Mouse (Mus musculus) gastrocnemius, adult 2 months (tissue): ENCODE data around the gene Cpne6. TPM values are rescaled to one million over a fixed set of nuclear protein-coding genes. Genes with fewer than 3 reads are reported as not detected.
A peak's percentile ranks its signal among the peaks of the same experiment; 100 is the strongest.

ENCODE experiments used
- DNase-seq: peaks from one replicate; pipeline ENCODE4 v3.0.0; 2022
- H3K27ac ChIP-seq: fragments of 200-600 bp; 2 replicates; pipeline ENCODE4 v1.8.1; 2022; ENCODE audit warnings: mild to moderate bottlenecking
- H3K4me3 ChIP-seq: fragments of 200-600 bp; 2 replicates; pipeline ENCODE4 v1.8.1; 2022; ENCODE audit warnings: mild to moderate bottlenecking, moderate library complexity
- CTCF ChIP-seq: fragments of 200-600 bp; IDR thresholded peaks from 2 replicates; pipeline ENCODE4 v1.8.1; 2022; ENCODE audit warnings: antibody characterized with exemption, mild to moderate bottlenecking, moderate library complexity
- intact Hi-C: fragments of 180-260 bp; cut with DNase I; formaldehyde crosslinking; loops from one replicate; pipeline ENCODE4 v1.15.1; 2025
- long read RNA-seq, 2 experiments: library from polyadenylated mRNA; stranded (forward); transcript quantifications; one replicate each; pipeline ENCODE4 v2.0.0; 2021
- total RNA-seq, 2 experiments: library from RNA; stranded (reverse); gene quantifications; 2 replicates each; pipeline ENCODE4 v1.2.3; 2021

Cpne6 gene
- not detected for total RNA-seq
- long read RNA-seq, experiment 1, result 0 reads
- long read RNA-seq, experiment 2, result 0 reads

GRCm38 (mm10) chr14:55510125-55510731 is at the start of gene Cpne6:
Cpne6 (plus strand) TSS chr14:55510445.
- TF ChIP-seq CTCF, result no peak
- Histone ChIP-seq H3K27ac (no peak within 1 kb of the TSS), H3K4me3 (no peak within 1 kb of the TSS)
- intact Hi-C loops, result no loop called here
- DNase-seq, result no peak

GRCm38 (mm10) chr14:55461757-55462156 is 48.5 kb upstream of the Cpne6 start:
- Histone ChIP-seq H3K4me3 (no peak overlapping the region), H3K27ac (no peak overlapping the region)
- intact Hi-C loops, result no loop called here
- DNase-seq, result no peak
- TF ChIP-seq CTCF, result no peak

DNA sequence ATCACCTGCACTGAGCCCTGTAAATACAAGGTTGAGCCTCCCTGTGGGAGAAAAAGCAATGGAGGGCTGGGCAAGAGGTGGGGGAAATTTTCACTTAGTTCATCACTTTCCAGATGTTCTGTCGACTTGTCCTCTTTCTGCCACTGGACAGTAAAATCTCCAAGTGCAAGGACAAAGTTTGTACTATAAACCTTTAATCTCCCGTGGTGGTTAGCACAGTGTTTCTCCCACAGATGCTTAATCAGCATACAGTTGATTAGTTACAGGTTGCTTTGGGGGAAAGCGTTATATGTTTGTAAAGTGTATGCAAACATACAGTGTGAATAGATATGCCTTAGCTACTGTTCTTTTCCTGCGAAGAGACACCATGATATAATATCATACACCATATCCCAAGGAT is 43.8 kb upstream of the Cpne6 start:
- H3K4me3 ChIP-seq, result no peak overlapping the region
- no peak for DNase-seq
- H3K27ac ChIP-seq, result no peak overlapping the region
- TF ChIP-seq CTCF, result no peak
- intact Hi-C loops, result no loop called here

GRCm38 (mm10) chr14:55467108-55467507 is 43.1 kb upstream of the Cpne6 start:
- Histone ChIP-seq H3K4me3 (no peak overlapping the region), H3K27ac (no peak overlapping the region)
- TF ChIP-seq CTCF, result no peak
- no peak for DNase-seq
- intact Hi-C loops, result no loop called here

DNA sequence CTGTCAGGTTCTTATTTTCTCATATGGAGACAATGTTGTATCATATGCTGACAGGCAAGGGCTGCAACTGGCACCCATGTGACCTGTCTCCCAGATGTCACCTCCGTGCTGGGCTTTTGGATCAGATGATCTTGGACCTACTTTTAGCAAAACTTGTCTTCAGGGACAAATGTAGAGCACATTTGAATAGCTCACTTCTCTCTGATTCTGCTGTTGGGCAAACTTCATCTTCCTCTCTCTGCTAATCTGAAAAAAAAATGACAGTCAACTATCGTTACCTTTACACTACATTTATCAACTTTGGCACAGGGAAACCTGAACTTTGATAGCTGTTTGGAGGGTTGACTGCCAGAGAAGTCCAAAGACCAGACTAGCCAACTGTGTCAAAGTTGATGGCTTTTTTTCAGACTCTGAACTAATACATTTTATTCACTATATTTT is 41.9 kb upstream of the Cpne6 start:
- DNase-seq, result no peak
- Histone ChIP-seq H3K4me3 (no peak overlapping the region), H3K27ac (peak overlapping the region; percentile 62; the same call in 1 of the 2 replicates)
- intact Hi-C loops, result no loop called here
- TF ChIP-seq CTCF, result no peak

GRCm38 (mm10) chr14:55469041-55469440 is 41.2 kb upstream of the Cpne6 start:
- Histone ChIP-seq H3K4me3 (no peak overlapping the region), H3K27ac (peak overlapping the region; percentile 62)
- no peak for DNase-seq
- TF ChIP-seq CTCF, result no peak
- intact Hi-C loops, result no loop called here

GRCm38 (mm10) chr14:55469821-55470220 is 40.4 kb upstream of the Cpne6 start:
- intact Hi-C loops, result no loop called here
- no peak for TF ChIP-seq CTCF
- Histone ChIP-seq H3K4me3 (no peak overlapping the region), H3K27ac (peak overlapping the region; percentile 62)
- no peak for DNase-seq

DNA sequence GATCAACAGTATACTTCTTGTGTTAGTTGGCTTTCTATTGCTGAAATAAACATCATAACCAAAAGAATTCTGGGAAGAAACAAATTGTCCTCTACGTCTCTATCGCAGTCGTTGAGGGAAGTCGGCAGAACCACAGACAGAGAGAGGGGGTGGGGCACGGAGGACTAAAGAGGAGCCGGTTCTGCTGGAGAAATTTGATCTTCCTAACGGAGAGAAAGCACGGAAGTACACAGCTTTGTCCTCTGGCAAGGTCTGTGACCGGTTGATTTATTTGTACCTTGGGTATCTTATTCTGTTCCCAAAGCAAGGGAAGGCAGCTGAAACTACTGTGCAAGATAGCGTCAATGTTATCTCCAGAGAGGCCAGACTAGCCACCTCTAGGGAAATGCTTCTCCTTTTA is 39.4 kb upstream of the Cpne6 start:
- no peak for TF ChIP-seq CTCF
- Histone ChIP-seq H3K4me3 (no peak overlapping the region), H3K27ac (peak overlapping the region; percentile 51)
- intact Hi-C loops, result no loop called here
- DNase-seq, result no peak

- DNase-seq, result no peak
- no peak overlapping the region for H3K4me3 ChIP-seq
- no peak overlapping the region for H3K27ac ChIP-seq
- no peak for TF ChIP-seq CTCF
- intact Hi-C loops, result no loop called here
Measured at GRCm38 (mm10) chr14:55475654-55476053, 34.6 kb upstream of the Cpne6 start.

DNA sequence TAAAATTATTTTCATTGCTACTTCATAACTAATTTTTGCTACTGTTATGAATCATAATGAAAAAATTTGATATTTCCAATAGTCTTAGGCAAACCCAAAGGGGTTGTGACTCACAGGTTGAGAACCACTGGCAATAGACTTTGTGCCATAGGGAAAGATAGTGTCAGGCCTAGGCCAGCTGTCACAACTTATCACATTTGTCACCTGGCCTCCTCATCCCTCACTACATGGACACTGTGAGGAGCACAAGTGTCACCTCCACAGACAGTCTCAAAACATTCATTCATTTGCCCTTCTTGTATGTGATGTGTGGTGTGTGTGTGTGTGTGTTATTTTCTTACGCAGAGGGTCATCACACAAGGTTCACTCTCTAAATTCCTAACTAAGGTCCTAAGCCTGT is 32.8 kb upstream of the Cpne6 start:
- intact Hi-C loops, result no loop called here
- TF ChIP-seq CTCF, result no peak
- no peak for DNase-seq
- no peak overlapping the region for H3K27ac ChIP-seq
- H3K4me3 ChIP-seq, result no peak overlapping the region

GRCm38 (mm10) chr14:55477829-55478228 is 32.4 kb upstream of the Cpne6 start:
- intact Hi-C loops, result no loop called here
- peak overlapping the region; percentile 93; the same call in 1 of the 2 replicates for H3K27ac ChIP-seq
- H3K4me3 ChIP-seq, result no peak overlapping the region
- no peak for TF ChIP-seq CTCF
- no peak for DNase-seq

DNA sequence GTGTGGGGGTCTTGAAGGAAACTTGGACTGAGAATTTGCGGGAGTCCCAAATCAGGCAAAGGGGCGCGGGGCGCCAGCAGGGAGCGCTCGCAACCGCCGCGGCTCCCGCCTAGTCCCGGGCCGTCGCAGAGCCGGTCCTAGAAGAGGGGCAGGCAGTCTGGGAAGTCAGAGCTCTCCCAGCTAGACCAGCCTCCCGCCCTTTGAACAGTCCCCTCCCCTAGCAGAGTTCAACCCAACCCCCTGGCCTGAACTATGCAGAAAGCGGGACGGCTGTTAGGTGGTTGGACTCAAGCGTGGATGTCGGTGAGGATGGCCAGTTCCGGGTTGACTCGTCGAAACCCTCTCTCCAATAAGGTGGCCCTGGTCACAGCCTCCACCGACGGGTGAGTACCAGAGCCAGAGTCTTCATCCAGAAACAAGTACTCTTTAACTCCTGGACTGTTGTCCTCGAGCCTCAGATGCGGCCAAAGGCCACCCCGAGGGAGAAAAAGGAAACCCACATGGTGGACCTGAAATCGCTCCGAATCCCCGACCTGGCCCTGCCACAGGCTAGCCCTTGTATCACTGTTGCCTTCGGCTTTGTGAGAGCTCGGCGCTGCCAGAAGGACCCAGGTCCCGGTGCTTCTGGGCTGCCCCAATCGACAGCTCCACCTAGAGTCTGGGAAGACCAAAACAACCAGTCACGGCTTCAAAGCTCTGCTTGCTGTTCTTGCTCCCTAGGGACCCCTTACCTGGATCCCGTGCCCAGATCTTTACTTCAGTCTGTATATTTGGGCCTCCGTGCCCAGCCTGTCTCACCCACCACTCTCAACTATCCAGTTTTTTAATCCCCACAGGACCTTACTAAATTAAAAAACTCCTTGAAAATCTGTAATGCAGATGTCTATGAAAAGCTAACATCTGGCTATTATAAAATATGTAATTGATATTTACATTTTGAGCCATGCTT is 31.3 kb upstream of the Cpne6 start, which contains the start of gene Dhrs4:
Gene Dhrs4 (plus strand): TSS at position 108 of the 949 bp plus-strand sequence.
- intact Hi-C loops, result no loop called here
- TF ChIP-seq CTCF, result peak; percentile 75
- Histone ChIP-seq H3K4me3 (peak within 1 kb of the TSS; percentile 94), H3K27ac (peak within 1 kb of the TSS; percentile 93)
- peak; percentile 81 for DNase-seq

DNA sequence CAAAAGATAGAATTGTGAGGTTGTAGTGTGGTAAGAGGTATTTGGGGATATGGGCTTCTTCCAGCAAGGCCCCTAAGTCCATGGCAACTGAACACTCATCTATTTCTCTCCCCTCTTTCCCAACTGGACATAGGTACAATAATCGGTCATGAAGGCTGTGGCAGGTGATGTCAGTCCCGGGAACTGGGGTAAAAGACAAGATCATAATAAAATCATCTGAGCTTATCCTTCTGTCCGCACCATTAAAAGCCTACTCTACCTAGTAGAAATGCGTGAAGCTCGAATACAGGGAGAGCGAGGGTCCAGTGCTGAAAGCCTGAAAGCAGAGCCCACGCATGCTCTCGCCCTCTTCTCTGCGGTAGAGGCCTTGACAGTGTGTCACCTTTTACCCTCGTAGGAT is 30.6 kb upstream of the Cpne6 start:
- H3K4me3 ChIP-seq, result no peak overlapping the region; the same call in 1 of the 2 replicates
- DNase-seq, result no peak
- no peak for TF ChIP-seq CTCF
- intact Hi-C loops, result no loop called here
- H3K27ac ChIP-seq, result no peak overlapping the region
